In genomic region chr5:122234319-122235195, GRCm38 (mm10) we compare ENCODE assay signal across 9 mouse cellular contexts. TPM values are rescaled to one million over a fixed set of nuclear protein-coding genes. Genes with fewer than 3 reads are reported as not detected.
A peak's percentile ranks its signal among the peaks of the same experiment; 100 is the strongest.
DNase-seq lines count a peak whose midpoint lies in the region; ATAC-seq and TF ChIP-seq lines count a peak whose summit lies in the region.
"Had no signal": no experiment of that assay in that cellular context is flagged by ENCODE, and none has a peak within 500 bp of the region (broad histone marks: within the 10 kb centered on the region; RNA-seq: fewer than 3 reads in every experiment).

No protein-coding gene starts in this region.

- H3K4me1 ChIP-seq in lung, postnatal 0 days (ENCODE audit: insufficient read depth, low read depth, low read length), result 0 out of 2 replicates have a peak, but pooled peaks cover 5% of the 10 kb centered on the region
- H3K4me1 ChIP-seq in megakaryocyte, embryonic 14.5 days, result peaks cover 63% of the 10 kb centered on the region
- no peaks in the 10 kb centered on the region for H3K4me1 ChIP-seq in midbrain, embryonic 16.5 days (ENCODE audit: control insufficient read depth, insufficient read depth, low read length)

- no peaks in the 10 kb centered on the region for H3K36me3 ChIP-seq in lung, postnatal 0 days (ENCODE audit: insufficient read depth, low read length)
- peaks cover 15% of the 10 kb centered on the region for H3K36me3 ChIP-seq in megakaryocyte, embryonic 14.5 days (replicated peaks; ENCODE audit: low read length)
- H3K36me3 ChIP-seq in midbrain, embryonic 16.5 days (ENCODE audit: control insufficient read depth, insufficient read depth, low read length), result no peaks in the 10 kb centered on the region

- peak; percentile 23 for DNase-seq in cerebellum, adult 9-11 months
- DNase-seq in cerebellum, adult 9-10 months, result no peak
- DNase-seq in lung, postnatal 36 days, result peak; percentile 35
- no peak for DNase-seq in lung, postnatal 0 days (ENCODE audit: low spot score)
- DNase-seq in thymus, postnatal 25 days, result peak; percentile 74
- DNase-seq in adrenal gland, postnatal 25 days, result no peak

- no peaks in the 10 kb centered on the region for H3K9me3 ChIP-seq in lung, postnatal 0 days (ENCODE audit: low read length)
- 0 out of 2 replicates have a peak, but pooled peaks cover 2% of the 10 kb centered on the region for H3K9me3 ChIP-seq in megakaryocyte, embryonic 14.5 days
- H3K9me3 ChIP-seq in midbrain, embryonic 16.5 days (replicated peaks; ENCODE audit: control insufficient read depth, low read length, poor library complexity, severe bottlenecking), result no peaks in the 10 kb centered on the region

- H3K9ac ChIP-seq in lung, postnatal 0 days (replicated peaks; ENCODE audit: low read depth), result no peak overlapping the region
- H3K9ac ChIP-seq in midbrain, embryonic 16.5 days (ENCODE audit: low read depth, low read length), result no peak overlapping the region

- H3K27ac ChIP-seq in lung, postnatal 0 days (ENCODE audit: low read length), result no peak overlapping the region
- no peak overlapping the region for H3K27ac ChIP-seq in midbrain, embryonic 16.5 days (ENCODE audit: low read length)
- H3K27ac ChIP-seq: macrophage had no signal

- H3K4me2 ChIP-seq in lung, postnatal 0 days (replicated peaks; ENCODE audit: low read depth, low read length), result no peak overlapping the region
- no peak overlapping the region for H3K4me2 ChIP-seq in midbrain, embryonic 16.5 days (ENCODE audit: low read length)

- H3K27me3 ChIP-seq in lung, postnatal 0 days (replicated peaks; ENCODE audit: insufficient read depth, low read length), result no peaks in the 10 kb centered on the region
- peaks cover 41% of the 10 kb centered on the region for H3K27me3 ChIP-seq in megakaryocyte, embryonic 14.5 days (replicated peaks)
- H3K27me3 ChIP-seq in midbrain, embryonic 16.5 days (ENCODE audit: control insufficient read depth, insufficient read depth, low read depth, low read length), result no peaks in the 10 kb centered on the region

- 73% methylated on average over 9 of the region's 9 CpGs for WGBS in lung, postnatal 0 days
- WGBS in midbrain, embryonic 16.5 days, result 82% methylated on average over 9 of the region's 9 CpGs

- H3K4me3 ChIP-seq in lung, postnatal 0 days (ENCODE audit: low read depth, low read length), result no peak overlapping the region
- H3K4me3 ChIP-seq in megakaryocyte, embryonic 14.5 days (replicated peaks), result peak overlapping the region; percentile 82
- no peak overlapping the region for H3K4me3 ChIP-seq in midbrain, embryonic 16.5 days (ENCODE audit: low read depth, low read length)

- ATAC-seq in lung, postnatal 0 days, result no peak
- no peak for ATAC-seq in midbrain, embryonic 16.5 days

- TF ChIP-seq CTCF in lung, postnatal 0 days (IDR thresholded peaks at IDR 0.05), result no peak

- TF ChIP-seq EP300 in lung, postnatal 0 days (IDR thresholded peaks at IDR 0.05), result no peak

RNA-seq across cellular contexts. Expression of gene Hvcn1, which starts 28.0 kb away (rescaled TPM):
- polyA plus RNA-seq in lung, postnatal 0 days (2015; fragmentation: Nextera tagmentation; extraction: Ambion mirVana), result 3.7 and 3.9 TPM in 2 replicates
- 6.0 TPM in 1 of 2 replicates, not detected in the other for polyA plus RNA-seq in megakaryocyte, embryonic 14.5 days (2012; ENCODE audit: insufficient read depth, low replicate concordance)
- 0.81 and 1.9 TPM in 2 replicates for total RNA-seq in adrenal gland, postnatal 25 days (2021)
- 1.7 and 1.8 TPM in 2 replicates for polyA plus RNA-seq in midbrain, embryonic 16.5 days (2015; fragmentation: Nextera tagmentation; extraction: Ambion mirVana)

RNA-seq across cellular contexts. Expression of gene Tctn1, which starts 29.7 kb away (rescaled TPM):
- polyA plus RNA-seq in lung, postnatal 0 days (2015; fragmentation: Nextera tagmentation; extraction: Ambion mirVana), result 4.5 and 5.1 TPM in 2 replicates
- polyA plus RNA-seq in megakaryocyte, embryonic 14.5 days (2012; ENCODE audit: insufficient read depth, low replicate concordance), result 3.2 and 11.9 TPM in 2 replicates
- 16.5 and 19.0 TPM in 2 replicates for total RNA-seq in adrenal gland, postnatal 25 days (2021)
- 5.4 and 7.3 TPM in 2 replicates for polyA plus RNA-seq in midbrain, embryonic 16.5 days (2015; fragmentation: Nextera tagmentation; extraction: Ambion mirVana)

RNA-seq across cellular contexts. Expression of gene Pptc7, which starts 49.6 kb away (rescaled TPM):
- 12.2 and 12.7 TPM in 2 replicates for polyA plus RNA-seq in lung, postnatal 0 days (2015; fragmentation: Nextera tagmentation; extraction: Ambion mirVana)
- polyA plus RNA-seq in megakaryocyte, embryonic 14.5 days (2012; ENCODE audit: insufficient read depth, low replicate concordance), result 4.8 and 5.0 TPM in 2 replicates
- 48.2 and 52.6 TPM in 2 replicates for total RNA-seq in adrenal gland, postnatal 25 days (2021)
- polyA plus RNA-seq in midbrain, embryonic 16.5 days (2015; fragmentation: Nextera tagmentation; extraction: Ambion mirVana), result 7.1 and 7.6 TPM in 2 replicates

Comparison
In these comparisons a context has a peak if more than half of its experiments do, and no peak if none do; other contexts are left out.
1. DNase-seq: peak in cerebellum, adult 9-11 months (single experiment), lung, postnatal 36 days (single experiment) and thymus, postnatal 25 days (single experiment); none in cerebellum, adult 9-10 months (single experiment), lung, postnatal 0 days (single experiment) and adrenal gland, postnatal 25 days (single experiment).